Mouse (Mus musculus): ENCODE results near the gene Setd1b. TPM values are rescaled to one million over a fixed set of nuclear protein-coding genes. Genes with fewer than 3 reads are reported as not detected.

The Setd1b gene
- polyA plus RNA-seq, 1 experiment from 2014 or later = 8.1 TPM

- WGBS = under 1% methylated on average over 6 of the region's 6 CpGs
- H3K27ac ChIP-seq (replicated peaks) = peak overlapping the region; percentile 100
- H3K9me3 ChIP-seq = no peaks in the 10 kb centered on the region
- H3K36me3 ChIP-seq (replicated peaks) = peaks cover 24% of the 10 kb centered on the region
- DNase-seq (ENCODE audit: low spot score) = no peak
- H3K27me3 ChIP-seq (replicated peaks; ENCODE audit: low read depth, poor library complexity, severe bottlenecking) = no peaks in the 10 kb centered on the region
- peak overlapping the region; percentile 99 for H3K4me3 ChIP-seq
- H3K4me1 ChIP-seq = peaks cover 69% of the 10 kb centered on the region
Measured at GRCm38 (mm10) chr5:123137910-123138229, 4.1 kb upstream of the Setd1b start.

GRCm38 (mm10) chr5:123138230-123138911 lies 3.6 kb upstream of the Setd1b start:
- H3K27ac ChIP-seq (replicated peaks) = peak overlapping the region; percentile 100
- DNase-seq (ENCODE audit: low spot score) = peak; percentile 91
- H3K27me3 ChIP-seq (replicated peaks; ENCODE audit: low read depth, poor library complexity, severe bottlenecking) = no peaks in the 10 kb centered on the region
- H3K36me3 ChIP-seq (replicated peaks) = peaks cover 24% of the 10 kb centered on the region
- peaks cover 69% of the 10 kb centered on the region for H3K4me1 ChIP-seq
- H3K4me3 ChIP-seq = peak overlapping the region; percentile 99
- under 1% methylated on average over 40 of the region's 40 CpGs for WGBS
- no peaks in the 10 kb centered on the region for H3K9me3 ChIP-seq

GRCm38 (mm10) chr5:123138953-123139721 lies 2.9 kb upstream of the Setd1b start:
- under 1% methylated on average over 39 of the region's 39 CpGs for WGBS
- H3K4me3 ChIP-seq = peak overlapping the region; percentile 99
- H3K27ac ChIP-seq (replicated peaks) = peak overlapping the region; percentile 100
- H3K36me3 ChIP-seq (replicated peaks) = peaks cover 18% of the 10 kb centered on the region
- H3K4me1 ChIP-seq = peaks cover 69% of the 10 kb centered on the region
- no peaks in the 10 kb centered on the region for H3K27me3 ChIP-seq (replicated peaks; ENCODE audit: low read depth, poor library complexity, severe bottlenecking)
- no peaks in the 10 kb centered on the region for H3K9me3 ChIP-seq
- DNase-seq (ENCODE audit: low spot score) = peak; percentile 81

GRCm38 (mm10) chr5:123139722-123140627 lies 2.0 kb upstream of the Setd1b start:
- Histone ChIP-seq H3K9me3 (no peaks in the 10 kb centered on the region), H3K27ac (replicated peaks) (peak overlapping the region; percentile 100), H3K27me3 (replicated peaks; ENCODE audit: low read depth, poor library complexity, severe bottlenecking) (no peaks in the 10 kb centered on the region), H3K36me3 (replicated peaks) (peaks cover 18% of the 10 kb centered on the region), H3K4me3 (peak overlapping the region; percentile 99), H3K4me1 (peaks cover 69% of the 10 kb centered on the region)
- DNase-seq (ENCODE audit: low spot score) = peak; percentile 44
- under 1% methylated on average over 28 of the region's 28 CpGs for WGBS

GRCm38 (mm10) chr5:123140694-123141554 lies 1.1 kb upstream of the Setd1b start:
- under 1% methylated on average over 31 of the region's 31 CpGs for WGBS
- H3K4me1 ChIP-seq = peaks cover 69% of the 10 kb centered on the region
- H3K9me3 ChIP-seq = no peaks in the 10 kb centered on the region
- H3K36me3 ChIP-seq (replicated peaks) = peaks cover 18% of the 10 kb centered on the region
- peak; percentile 93 for DNase-seq (ENCODE audit: low spot score)
- H3K27me3 ChIP-seq (replicated peaks; ENCODE audit: low read depth, poor library complexity, severe bottlenecking) = no peaks in the 10 kb centered on the region
- H3K27ac ChIP-seq (replicated peaks) = peak overlapping the region; percentile 100
- peak overlapping the region; percentile 99 for H3K4me3 ChIP-seq

- no peaks in the 10 kb centered on the region for H3K9me3 ChIP-seq
- no peaks in the 10 kb centered on the region for H3K27me3 ChIP-seq (replicated peaks; ENCODE audit: low read depth, poor library complexity, severe bottlenecking)
- peaks cover 69% of the 10 kb centered on the region for H3K4me1 ChIP-seq
- peaks cover 25% of the 10 kb centered on the region for H3K36me3 ChIP-seq (replicated peaks)
- DNase-seq (ENCODE audit: low spot score) = peak; percentile 79
- peak overlapping the region; percentile 99 for H3K4me3 ChIP-seq
- H3K27ac ChIP-seq (replicated peaks) = peak overlapping the region; percentile 100
- under 1% methylated on average over 37 of the region's 38 CpGs for WGBS
Measured at GRCm38 (mm10) chr5:123141555-123142160, 335 bp upstream of the Setd1b start.

GRCm38 (mm10) chr5:123143251-123143970 lies 1.4 kb downstream of the Setd1b start:
- Histone ChIP-seq H3K27me3 (replicated peaks; ENCODE audit: low read depth, poor library complexity, severe bottlenecking) (no peaks in the 10 kb centered on the region), H3K27ac (replicated peaks) (peak overlapping the region; percentile 100), H3K9me3 (no peaks in the 10 kb centered on the region), H3K4me1 (peaks cover 58% of the 10 kb centered on the region), H3K36me3 (replicated peaks) (peaks cover 43% of the 10 kb centered on the region), H3K4me3 (peak overlapping the region; percentile 99)
- peak; percentile 64 for DNase-seq (ENCODE audit: low spot score)
- 1% methylated on average over 24 of the region's 24 CpGs for WGBS

- Histone ChIP-seq H3K4me1 (peaks cover 61% of the 10 kb centered on the region), H3K27me3 (replicated peaks; ENCODE audit: low read depth, poor library complexity, severe bottlenecking) (no peaks in the 10 kb centered on the region), H3K4me3 (peak overlapping the region; percentile 99), H3K36me3 (replicated peaks) (peaks cover 50% of the 10 kb centered on the region), H3K27ac (replicated peaks) (peak overlapping the region; percentile 100; the same call in 1 of the 2 replicates), H3K9me3 (no peaks in the 10 kb centered on the region)
- WGBS = 6% methylated on average over 17 of the region's 17 CpGs
- peak; percentile 26 for DNase-seq (ENCODE audit: low spot score)
Measured at GRCm38 (mm10) chr5:123143971-123144745, 2.2 kb downstream of the Setd1b start.

- Histone ChIP-seq H3K36me3 (replicated peaks) (peaks cover 57% of the 10 kb centered on the region), H3K9me3 (no peaks in the 10 kb centered on the region), H3K27ac (replicated peaks) (no peak overlapping the region), H3K4me1 (peaks cover 66% of the 10 kb centered on the region), H3K4me3 (peak overlapping the region; percentile 99), H3K27me3 (replicated peaks; ENCODE audit: low read depth, poor library complexity, severe bottlenecking) (no peaks in the 10 kb centered on the region)
- 42% methylated on average over 20 of the region's 20 CpGs for WGBS
- no peak for DNase-seq (ENCODE audit: low spot score)
Measured at GRCm38 (mm10) chr5:123144746-123145590, 3.0 kb downstream of the Setd1b start.

- Histone ChIP-seq H3K27me3 (replicated peaks; ENCODE audit: low read depth, poor library complexity, severe bottlenecking) (no peaks in the 10 kb centered on the region), H3K4me1 (peaks cover 80% of the 10 kb centered on the region), H3K27ac (replicated peaks) (no peak overlapping the region), H3K36me3 (replicated peaks) (peaks cover 71% of the 10 kb centered on the region), H3K9me3 (no peaks in the 10 kb centered on the region), H3K4me3 (no peak overlapping the region)
- WGBS = 88% methylated on average over 11 of the region's 11 CpGs
- no peak for DNase-seq (ENCODE audit: low spot score)
Measured at GRCm38 (mm10) chr5:123146357-123146756, 4.4 kb downstream of the Setd1b start.

Measured in embryonic facial prominence, embryonic 10.5 days (tissue).